Mouse (Mus musculus) 416B (cell line): ENCODE measurements around the gene Plppr3.
A peak's percentile ranks its signal among the peaks of the same experiment; 100 is the strongest.

Source experiments
- DNase-seq: peaks from one replicate; pipeline ENCODE4 v3.0.0; 2011; ENCODE audit warnings: low read depth

The Plppr3 gene

DNA sequence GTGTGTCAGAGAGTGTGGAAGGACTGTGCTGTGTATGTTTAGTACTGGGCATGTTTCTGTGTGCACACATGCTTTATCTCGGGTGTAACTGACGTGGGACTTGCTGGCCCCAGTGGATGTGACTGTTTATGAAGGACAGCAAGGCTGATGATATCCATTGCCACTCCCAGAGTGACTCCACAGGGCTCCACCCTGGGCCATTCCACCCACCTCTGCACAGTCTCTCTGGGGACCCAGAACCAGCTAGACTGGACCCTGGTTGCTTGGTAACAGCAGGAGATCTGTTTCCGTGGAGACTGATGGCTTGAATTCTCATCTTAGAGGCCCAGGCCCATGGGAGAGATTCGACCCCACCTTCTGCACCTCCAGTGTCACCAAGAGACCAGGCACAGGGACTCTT lies 56.2 kb downstream of the Plppr3 start:
- no peak for DNase-seq

DNA sequence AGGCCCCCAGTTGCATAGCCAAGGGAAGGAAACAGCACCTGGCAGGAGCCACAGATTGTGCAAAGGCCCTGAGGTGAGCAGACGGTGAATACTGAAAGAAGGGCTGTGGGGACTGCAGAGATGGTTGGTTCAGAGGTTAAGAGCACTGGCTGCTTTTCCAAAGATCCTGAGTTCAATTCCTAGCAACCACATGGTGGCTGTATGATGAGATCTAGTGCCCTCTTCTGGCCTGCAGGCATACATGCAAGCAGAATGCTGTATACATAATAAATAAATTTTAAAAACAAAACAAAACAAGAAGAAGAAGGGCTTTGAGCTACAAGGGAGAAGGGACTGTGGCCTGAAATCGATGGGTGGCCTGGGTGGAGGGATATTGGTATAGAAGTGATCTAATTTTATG lies 57.3 kb downstream of the Plppr3 start:
- no peak for DNase-seq

DNA sequence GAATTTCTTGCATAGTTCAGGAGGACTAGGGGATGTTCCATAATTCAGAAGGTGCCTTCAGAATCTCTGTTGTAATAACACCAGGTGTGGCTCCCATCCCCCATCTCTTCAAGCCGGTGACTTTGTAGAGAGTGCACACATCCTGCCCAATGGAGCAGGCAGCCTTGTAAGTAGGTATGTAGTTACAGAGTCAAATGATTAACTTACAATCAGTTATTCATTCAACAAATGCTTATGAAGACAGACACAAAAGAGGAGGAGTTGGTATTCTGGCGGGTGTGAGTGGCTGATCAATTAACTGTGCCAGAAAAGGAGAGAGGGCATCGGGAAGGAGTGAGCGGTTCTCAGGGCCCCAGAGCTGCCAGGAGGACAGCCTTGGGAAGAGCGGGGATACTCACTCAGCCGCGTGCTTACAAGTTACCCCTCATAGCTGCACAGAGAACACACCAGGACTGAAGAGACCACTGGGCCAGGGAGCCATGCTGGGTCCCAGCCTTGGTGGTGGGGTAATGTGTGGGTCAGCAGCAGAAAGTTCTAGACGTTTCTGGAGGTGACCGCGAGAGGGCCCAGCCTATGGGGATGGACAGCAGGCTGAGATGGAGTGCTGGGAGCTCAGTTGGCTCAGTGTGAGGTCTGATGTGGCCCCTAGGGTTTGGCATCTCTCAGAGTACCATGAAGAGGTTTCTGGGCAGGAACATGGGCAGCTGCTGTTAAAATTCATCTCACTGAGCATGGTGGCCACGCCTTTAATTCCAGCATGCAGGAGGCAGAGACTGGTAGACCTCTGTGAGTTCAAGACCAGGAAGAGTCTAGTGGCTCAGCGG lies 58.6 kb downstream of the Plppr3 start:
- no peak for DNase-seq

DNA sequence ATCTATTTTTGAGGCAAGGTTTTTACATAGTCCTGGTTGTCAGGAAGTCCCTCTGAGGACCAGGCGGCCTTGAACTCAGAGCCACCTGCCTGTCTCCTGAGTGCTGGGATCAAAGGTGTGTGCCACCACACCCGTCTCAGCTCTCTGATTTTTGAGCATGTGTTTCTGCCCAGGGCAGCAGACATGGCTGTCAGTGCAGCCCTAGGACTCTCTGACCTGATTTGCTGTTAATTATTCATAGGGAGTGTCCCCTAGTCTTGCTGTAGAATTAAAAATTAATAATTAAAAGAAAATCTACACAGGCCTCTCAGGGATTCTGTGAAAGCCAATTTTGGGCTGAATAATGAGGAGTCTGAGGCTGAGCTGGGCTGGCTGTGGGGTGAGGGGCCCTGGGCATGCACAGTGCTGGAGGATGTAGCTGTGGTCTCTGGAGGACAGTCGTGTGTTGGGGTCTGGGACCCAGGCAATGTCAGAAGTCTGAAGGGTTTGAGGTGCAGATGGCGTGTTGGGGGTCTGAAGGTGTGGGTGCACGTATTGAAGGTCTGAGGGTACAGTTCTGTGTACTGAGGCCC lies 60.1 kb downstream of the Plppr3 start:
- no peak for DNase-seq

DNA sequence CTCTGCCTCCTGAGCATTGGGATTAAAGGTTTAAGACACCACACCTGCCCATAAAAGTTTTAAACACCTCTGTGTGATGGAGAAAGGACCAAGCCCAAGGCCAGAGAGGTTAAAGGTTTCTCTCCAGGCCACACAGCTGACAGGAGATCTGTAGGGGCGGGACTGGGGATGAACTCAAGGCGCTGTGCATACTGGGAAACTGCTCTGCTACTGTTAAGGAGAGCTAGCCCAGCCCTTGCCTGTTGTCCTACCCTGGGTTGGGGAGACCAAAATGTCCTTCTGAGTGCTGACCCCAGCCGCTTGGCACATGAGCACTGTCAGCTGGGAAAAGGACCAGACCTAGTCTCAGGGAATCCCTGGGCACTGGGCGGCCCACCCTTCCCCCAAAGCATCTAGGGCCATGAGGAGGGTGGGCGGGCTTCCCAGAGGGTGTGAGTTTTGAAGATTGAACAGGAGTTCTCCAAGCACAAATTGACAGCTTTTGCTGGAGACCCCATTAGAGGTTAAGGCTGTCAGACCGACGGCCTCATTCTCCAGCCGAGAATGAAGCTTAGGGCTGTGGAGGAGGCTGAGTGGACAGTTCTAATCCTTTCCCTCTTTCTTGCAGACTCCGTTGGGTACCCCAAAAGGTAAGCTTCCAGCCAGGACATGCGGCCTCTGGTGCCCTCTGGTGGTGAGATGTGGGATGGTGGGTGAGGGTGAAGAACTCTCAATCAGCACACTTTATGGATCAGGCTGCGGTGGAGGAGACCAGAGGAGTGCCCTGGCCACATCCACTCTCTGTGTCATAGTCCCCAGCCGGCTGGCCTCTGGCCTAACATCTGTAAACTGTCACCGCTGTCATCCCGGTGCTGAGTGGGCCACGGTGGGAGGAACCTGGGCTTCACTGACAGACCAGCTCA lies 62.4 kb downstream of the Plppr3 start:
- DNase-seq, result peak; percentile 73
